ENCODE assay signal across 20 mouse cellular contexts in the genomic region with DNA sequence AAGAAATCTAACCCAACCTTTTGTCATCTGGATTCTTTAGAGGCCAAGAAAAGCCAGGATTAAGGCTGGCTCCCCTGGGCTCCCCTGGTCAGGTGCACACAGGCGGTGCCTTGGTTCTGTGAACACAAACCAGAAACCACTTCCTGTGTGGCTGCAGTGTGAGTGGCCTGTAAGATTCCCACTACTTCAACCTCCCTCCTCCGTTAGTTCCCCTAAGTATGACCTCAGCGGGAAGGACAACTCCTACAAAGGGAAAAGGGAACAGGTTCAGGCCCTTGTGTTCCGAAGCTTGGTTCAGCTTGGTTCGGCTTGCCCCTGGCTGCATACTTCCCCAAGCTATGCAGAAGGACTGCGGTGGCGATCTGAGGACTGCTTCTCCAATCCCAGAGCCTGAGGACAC. TPM values are rescaled to one million over a fixed set of nuclear protein-coding genes. Genes with fewer than 3 reads are reported as not detected.
DNase-seq lines count a peak whose midpoint lies in the region; ATAC-seq and TF ChIP-seq lines count a peak whose summit lies in the region.
"Had no signal": no experiment of that assay in that cellular context is flagged by ENCODE, and none has a peak within 500 bp of the region (broad histone marks: within the 10 kb centered on the region; RNA-seq: fewer than 3 reads in every experiment).

No protein-coding gene starts in this region.

- TF ChIP-seq CTCF in forebrain, postnatal 0 days (IDR thresholded peaks at IDR 0.05; ENCODE audit: low read depth) = no peak

- no peaks in the 10 kb centered on the region for H3K36me3 ChIP-seq in forebrain, embryonic 10.5 days (replicated peaks)
- no peaks in the 10 kb centered on the region for H3K36me3 ChIP-seq in forebrain, postnatal 0 days (ENCODE audit: insufficient read depth)
- H3K36me3 ChIP-seq in forebrain, embryonic 15.5 days = no peaks in the 10 kb centered on the region
- H3K36me3 ChIP-seq: kidney, embryonic 15.5 days; midbrain, embryonic 15.5 days; neural tube, embryonic 13.5 days had no signal

- no peak for DNase-seq in forebrain, embryonic 10.5 days (ENCODE audit: extremely low spot score, low spot score)
- DNase-seq in forebrain, postnatal 0 days = no peak
- peak; percentile 53 to 63 for DNase-seq in lung, adult 18-20 months
- DNase-seq in lung, postnatal 10 days = no peak
- DNase-seq in layer of hippocampus, adult 8-10 months (ENCODE audit: low spot score in 2 of 2) = no peak
- DNase-seq: adrenal gland, postnatal 25 days; cerebellum, postnatal 10 days; retina, postnatal 1 day had no signal

- H3K4me3 ChIP-seq in forebrain, embryonic 10.5 days = no peak overlapping the region
- H3K4me3 ChIP-seq in forebrain, postnatal 0 days (ENCODE audit: low read depth, low read length) = no peak overlapping the region
- H3K4me3 ChIP-seq in forebrain, embryonic 15.5 days = no peak overlapping the region
- H3K4me3 ChIP-seq: kidney, embryonic 15.5 days; midbrain, embryonic 15.5 days; neural tube, embryonic 13.5 days had no signal

- WGBS in forebrain, embryonic 10.5 days = 96% methylated on average over 7 of the region's 7 CpGs
- 96% methylated on average over 7 of the region's 7 CpGs for WGBS in forebrain, postnatal 0 days
- WGBS in forebrain, embryonic 15.5 days = 92% methylated on average over 7 of the region's 7 CpGs

- H3K9ac ChIP-seq in forebrain, postnatal 0 days = no peak overlapping the region
- H3K9ac ChIP-seq in forebrain, embryonic 15.5 days (replicated peaks) = no peak overlapping the region
- H3K9ac ChIP-seq: kidney, embryonic 15.5 days; midbrain, embryonic 15.5 days; neural tube, embryonic 13.5 days had no signal

- H3K4me1 ChIP-seq in forebrain, embryonic 10.5 days = peaks cover 51% of the 10 kb centered on the region
- peaks cover 5% of the 10 kb centered on the region for H3K4me1 ChIP-seq in forebrain, postnatal 0 days (ENCODE audit: insufficient read depth)
- H3K4me1 ChIP-seq in forebrain, embryonic 15.5 days = peaks cover 10% of the 10 kb centered on the region

- peaks cover 11% of the 10 kb centered on the region for H3K9me3 ChIP-seq in forebrain, embryonic 10.5 days
- no peaks in the 10 kb centered on the region for H3K9me3 ChIP-seq in forebrain, postnatal 0 days (ENCODE audit: low read length)
- H3K9me3 ChIP-seq in forebrain, embryonic 15.5 days = no peaks in the 10 kb centered on the region
- H3K9me3 ChIP-seq: kidney, embryonic 15.5 days; midbrain, embryonic 15.5 days; neural tube, embryonic 13.5 days had no signal

- peaks cover 8% of the 10 kb centered on the region for H3K27me3 ChIP-seq in forebrain, embryonic 10.5 days (ENCODE audit: poor library complexity, severe bottlenecking)
- H3K27me3 ChIP-seq in forebrain, postnatal 0 days (ENCODE audit: insufficient read depth, low read length) = no peaks in the 10 kb centered on the region
- H3K27me3 ChIP-seq in forebrain, embryonic 15.5 days = no peaks in the 10 kb centered on the region
- H3K27me3 ChIP-seq: kidney, embryonic 15.5 days; midbrain, embryonic 15.5 days; neural tube, embryonic 13.5 days had no signal

- peak overlapping the region; percentile 27 for H3K27ac ChIP-seq in forebrain, embryonic 10.5 days
- H3K27ac ChIP-seq in forebrain, postnatal 0 days (ENCODE audit: low read depth, low read length) = no peak overlapping the region
- H3K27ac ChIP-seq in forebrain, embryonic 15.5 days (replicated peaks) = no peak overlapping the region
- H3K27ac ChIP-seq: kidney, embryonic 15.5 days; macrophage; midbrain, embryonic 15.5 days; neural tube, embryonic 13.5 days had no signal

- no peak for ATAC-seq in forebrain, postnatal 0 days
- peak; percentile 17 to 33; a peak in 2 of 4 replicates for ATAC-seq in hematopoietic stem cell, adult 5-6 weeks (replicated peaks in 1 of 2; ENCODE audit: insufficient read depth in 1 of 2, low FRiP score in 2 of 2, low TSS enrichment in 1 of 2, low read depth in 1 of 2, poor library complexity in 2 of 2, severe bottlenecking in 2 of 2)
- 0 out of 2 replicates have a peak, but pooled peaks have one; percentile 10 for ATAC-seq in neutrophil, adult 5-6 weeks (ENCODE audit: extremely low read depth, insufficient number of reproducible peaks, low FRiP score, poor library complexity, severe bottlenecking)
- no peak for ATAC-seq in forebrain, embryonic 15.5 days (replicated peaks)
- ATAC-seq: activated CD4-positive, CD25-positive, alpha-beta regulatory T cell, adult 4 months; midbrain, embryonic 15.5 days had no signal

- no peak overlapping the region for H3K4me2 ChIP-seq in forebrain, postnatal 0 days (ENCODE audit: low read depth)
- no peak overlapping the region for H3K4me2 ChIP-seq in forebrain, embryonic 15.5 days (replicated peaks)
- H3K4me2 ChIP-seq: kidney, embryonic 15.5 days; liver, embryonic 11.5 days; midbrain, embryonic 15.5 days; neural tube, embryonic 13.5 days had no signal

RNA-seq across cellular contexts. Expression of gene Gpr142, which starts 19.5 kb away (rescaled TPM):
- 0.21 TPM in 1 of 2 replicates, not detected in the other for polyA plus RNA-seq in forebrain, embryonic 10.5 days (2016; fragmentation: Nextera tagmentation; extraction: Ambion mirVana)
- total RNA-seq in forebrain, postnatal 0 days (2014; rRNA removed) = not detected in 2 replicates
- polyA plus RNA-seq in forebrain, postnatal 0 days (2015; fragmentation: Nextera tagmentation; extraction: Ambion mirVana) = not detected in 2 replicates
- not detected in 2 replicates for total RNA-seq in hematopoietic stem cell, adult 5-6 weeks (2017)
- total RNA-seq in neutrophil, adult 5-6 weeks (2017) = not detected in 2 replicates
- not detected in 2 replicates for polyA plus RNA-seq in forebrain, embryonic 15.5 days (2015; fragmentation: Nextera tagmentation; extraction: Ambion mirVana)
- total RNA-seq in layer of hippocampus, adult 8-10 months (2022) = not detected
- total RNA-seq: adrenal gland, postnatal 25 days; heart, postnatal 36 days; left cerebral cortex, postnatal 25 days had no signal
- polyA plus RNA-seq: activated CD4-positive, CD25-positive, alpha-beta regulatory T cell, adult 4 months; embryonic facial prominence, embryonic 11.5 days; liver, embryonic 11.5 days; macrophage; midbrain, embryonic 15.5 days; neural tube, embryonic 13.5 days had no signal

RNA-seq across cellular contexts. Expression of gene Btbd17, which starts 22.4 kb away (rescaled TPM):
- 20.7 and 20.8 TPM in 2 replicates for polyA plus RNA-seq in forebrain, embryonic 10.5 days (2016; fragmentation: Nextera tagmentation; extraction: Ambion mirVana)
- 28.2 and 29.1 TPM in 2 replicates for total RNA-seq in forebrain, postnatal 0 days (2014; rRNA removed)
- 12.0 and 20.1 TPM in 2 replicates for polyA plus RNA-seq in forebrain, postnatal 0 days (2015; fragmentation: Nextera tagmentation; extraction: Ambion mirVana)
- not detected in 2 replicates for total RNA-seq in hematopoietic stem cell, adult 5-6 weeks (2017)
- not detected in 2 replicates for total RNA-seq in neutrophil, adult 5-6 weeks (2017)
- 26.4 and 29.7 TPM in 2 replicates for polyA plus RNA-seq in forebrain, embryonic 15.5 days (2015; fragmentation: Nextera tagmentation; extraction: Ambion mirVana)
- 10 to 100 TPM; 15.3 to 19.6 (median 17.4) TPM for total RNA-seq in layer of hippocampus, adult 8-10 months (2022)
- total RNA-seq: adrenal gland, postnatal 25 days; heart, postnatal 36 days had no signal
- polyA plus RNA-seq: activated CD4-positive, CD25-positive, alpha-beta regulatory T cell, adult 4 months; macrophage had no signal

RNA-seq across cellular contexts. Expression of gene Gprc5c, which starts 32.8 kb away (rescaled TPM):
- 31.7 and 32.3 TPM in 2 replicates for polyA plus RNA-seq in forebrain, embryonic 10.5 days (2016; fragmentation: Nextera tagmentation; extraction: Ambion mirVana)
- total RNA-seq in forebrain, postnatal 0 days (2014; rRNA removed) = 4.4 and 7.9 TPM in 2 replicates
- 5.5 and 5.8 TPM in 2 replicates for polyA plus RNA-seq in forebrain, postnatal 0 days (2015; fragmentation: Nextera tagmentation; extraction: Ambion mirVana)
- not detected in 2 replicates for total RNA-seq in hematopoietic stem cell, adult 5-6 weeks (2017)
- 0.37 and 1.0 TPM in 2 replicates for total RNA-seq in neutrophil, adult 5-6 weeks (2017)
- 6.0 and 6.2 TPM in 2 replicates for polyA plus RNA-seq in forebrain, embryonic 15.5 days (2015; fragmentation: Nextera tagmentation; extraction: Ambion mirVana)
- total RNA-seq in layer of hippocampus, adult 8-10 months (2022) = 1 to 10 TPM; 4.3 to 7.2 (median 4.8) TPM

RNA-seq across cellular contexts. Expression of gene Kif19a, which starts 53.0 kb away (rescaled TPM):
- polyA plus RNA-seq in forebrain, embryonic 10.5 days (2016; fragmentation: Nextera tagmentation; extraction: Ambion mirVana) = 0.33 and 0.71 TPM in 2 replicates
- total RNA-seq in forebrain, postnatal 0 days (2014; rRNA removed) = 3.2 TPM in 2 replicates
- 0.57 and 0.79 TPM in 2 replicates for polyA plus RNA-seq in forebrain, postnatal 0 days (2015; fragmentation: Nextera tagmentation; extraction: Ambion mirVana)
- 1.9 and 2.0 TPM in 2 replicates for total RNA-seq in hematopoietic stem cell, adult 5-6 weeks (2017)
- total RNA-seq in neutrophil, adult 5-6 weeks (2017) = 3.1 and 5.4 TPM in 2 replicates
- 0.52 and 0.83 TPM in 2 replicates for polyA plus RNA-seq in forebrain, embryonic 15.5 days (2015; fragmentation: Nextera tagmentation; extraction: Ambion mirVana)
- 1 to 10 TPM; 2.7 to 4.5 (median 3.8) TPM for total RNA-seq in layer of hippocampus, adult 8-10 months (2022)
- polyA plus RNA-seq: liver, embryonic 11.5 days had no signal

Comparison
In these comparisons a context has a peak if more than half of its experiments do, and no peak if none do; other contexts are left out.
1. DNase-seq: peak in lung, adult 18-20 months (2 of 2); none in forebrain, embryonic 10.5 days (single experiment), forebrain, postnatal 0 days (single experiment), lung, postnatal 10 days (single experiment) and layer of hippocampus, adult 8-10 months (0 of 2).
2. ATAC-seq: peak in hematopoietic stem cell, adult 5-6 weeks (2 of 2) and neutrophil, adult 5-6 weeks (single experiment); none in forebrain, postnatal 0 days (single experiment) and forebrain, embryonic 15.5 days (single experiment).
3. RNA of gene Btbd17, which starts 22.4 kb away (total RNA-seq): 28.2 to 29.1 TPM in forebrain, postnatal 0 days and 15.3 to 19.6 TPM in layer of hippocampus, adult 8-10 months; not detected in hematopoietic stem cell, adult 5-6 weeks and not detected in neutrophil, adult 5-6 weeks; every median in the first group is over 10 times any median in the second.